Mouse (Mus musculus): ENCODE results near the gene Atp6v0d1.

DNA sequence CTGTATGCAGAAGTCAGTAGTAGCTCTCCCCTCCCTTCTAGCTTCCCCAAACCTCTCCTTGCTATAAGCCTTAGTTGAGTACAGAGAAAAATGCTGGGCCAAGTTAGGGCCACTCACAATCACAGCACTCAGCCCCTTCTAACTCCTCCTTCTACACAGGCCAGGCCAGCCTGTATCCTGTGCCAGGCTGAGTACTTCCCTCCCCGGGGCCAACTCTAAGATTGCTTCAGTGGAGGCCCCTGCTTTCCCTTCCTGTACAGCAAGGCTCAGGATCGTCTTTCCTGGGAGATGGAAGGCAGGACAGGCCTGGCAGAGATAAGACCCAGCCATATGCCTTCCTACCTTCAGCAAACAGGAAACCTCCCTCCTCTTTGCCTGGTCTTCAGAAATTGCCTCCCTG lies 32.4 kb downstream of the Atp6v0d1 start:
- no peak for TF ChIP-seq POLR2A (IDR thresholded peaks at IDR 0.05; ENCODE audit: low read depth, low read length)
- TF ChIP-seq EP300 (IDR thresholded peaks at IDR 0.05; ENCODE audit: low read length), result no peak
